Mouse (Mus musculus): ENCODE results near the gene Abhd16a. TPM values are rescaled to one million over a fixed set of nuclear protein-coding genes. Genes with fewer than 3 reads are reported as not detected.

The Abhd16a gene
- polyA plus RNA-seq, 1 experiment, result 31.8 TPM

DNA sequence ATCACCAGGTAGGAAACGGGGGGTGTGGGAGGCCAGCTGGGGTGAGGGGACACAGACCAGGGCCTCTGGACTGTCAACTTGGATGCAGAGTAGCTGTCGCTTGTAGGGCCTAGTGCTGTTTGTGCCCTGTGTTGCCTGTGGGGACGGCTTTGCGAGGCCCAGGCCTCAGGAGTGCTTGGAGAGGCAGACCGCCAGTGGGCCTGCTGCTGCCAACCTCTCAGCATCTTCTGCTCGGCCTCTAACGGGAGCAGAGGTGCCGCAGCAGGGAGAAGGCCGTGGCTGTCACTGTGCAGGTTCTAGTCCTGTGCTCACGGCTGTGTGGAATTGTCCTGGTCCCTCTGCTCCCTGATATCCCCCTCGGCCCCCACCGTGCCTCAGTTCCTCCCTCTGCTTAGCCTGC lies 7.5 kb downstream of the Abhd16a start:
- H3K4me1 ChIP-seq (ENCODE audit: control insufficient read depth, insufficient read depth, low read length), result no peaks in the 10 kb centered on the region
- H3K4me3 ChIP-seq (ENCODE audit: insufficient read depth, low read length), result no peak overlapping the region
- no peak overlapping the region for H3K27ac ChIP-seq (ENCODE audit: insufficient read depth, low read length)
- TF ChIP-seq CTCF (IDR thresholded peaks at IDR 0.05; ENCODE audit: borderline replicate concordance, insufficient read depth, low read length) (no peak), POLR2A (IDR thresholded peaks at IDR 0.05; ENCODE audit: low read depth, low read length) (no peak)

GRCm38 (mm10) chr17:35097164-35097655 lies 8.1 kb downstream of the Abhd16a start:
- no peak overlapping the region for H3K27ac ChIP-seq (ENCODE audit: insufficient read depth, low read length)
- no peaks in the 10 kb centered on the region for H3K4me1 ChIP-seq (ENCODE audit: control insufficient read depth, insufficient read depth, low read length)
- no peak for TF ChIP-seq POLR2A (IDR thresholded peaks at IDR 0.05; ENCODE audit: low read depth, low read length)
- no peak for TF ChIP-seq CTCF (IDR thresholded peaks at IDR 0.05; ENCODE audit: borderline replicate concordance, insufficient read depth, low read length)
- no peak overlapping the region for H3K4me3 ChIP-seq (ENCODE audit: insufficient read depth, low read length)

DNA sequence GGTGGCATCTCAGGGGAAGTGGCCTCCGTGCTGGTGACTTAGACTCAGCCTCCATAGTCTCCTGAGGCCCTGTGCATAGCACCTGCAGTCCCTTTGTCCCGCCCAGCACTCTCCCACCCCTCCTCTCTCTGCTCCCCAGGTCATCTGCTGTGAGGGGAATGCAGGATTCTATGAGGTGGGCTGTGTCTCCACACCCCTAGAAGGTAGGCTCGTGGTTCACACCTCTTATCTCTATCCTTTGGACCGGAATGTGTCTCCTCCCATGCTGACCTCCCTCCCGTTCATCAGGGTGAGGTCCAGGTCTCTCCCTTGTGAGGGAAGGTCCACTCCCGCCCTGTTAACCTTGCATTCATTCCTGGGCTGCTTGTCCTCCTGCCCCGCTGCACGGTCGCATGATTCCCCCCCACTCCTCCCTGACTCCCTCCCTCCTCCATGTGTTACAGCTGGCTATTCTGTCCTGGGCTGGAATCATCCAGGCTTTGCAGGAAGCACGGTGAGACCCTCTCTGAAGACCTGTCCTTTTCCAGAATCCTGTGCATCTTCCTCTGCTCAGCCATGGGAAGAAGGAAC lies 11.2 kb downstream of the Abhd16a start:
- H3K27ac ChIP-seq (ENCODE audit: insufficient read depth, low read length), result no peak overlapping the region
- no peaks in the 10 kb centered on the region for H3K4me1 ChIP-seq (ENCODE audit: control insufficient read depth, insufficient read depth, low read length)
- no peak overlapping the region for H3K4me3 ChIP-seq (ENCODE audit: insufficient read depth, low read length)
- TF ChIP-seq POLR2A (IDR thresholded peaks at IDR 0.05; ENCODE audit: low read depth, low read length), result no peak
- TF ChIP-seq CTCF (IDR thresholded peaks at IDR 0.05; ENCODE audit: borderline replicate concordance, insufficient read depth, low read length), result no peak

DNA sequence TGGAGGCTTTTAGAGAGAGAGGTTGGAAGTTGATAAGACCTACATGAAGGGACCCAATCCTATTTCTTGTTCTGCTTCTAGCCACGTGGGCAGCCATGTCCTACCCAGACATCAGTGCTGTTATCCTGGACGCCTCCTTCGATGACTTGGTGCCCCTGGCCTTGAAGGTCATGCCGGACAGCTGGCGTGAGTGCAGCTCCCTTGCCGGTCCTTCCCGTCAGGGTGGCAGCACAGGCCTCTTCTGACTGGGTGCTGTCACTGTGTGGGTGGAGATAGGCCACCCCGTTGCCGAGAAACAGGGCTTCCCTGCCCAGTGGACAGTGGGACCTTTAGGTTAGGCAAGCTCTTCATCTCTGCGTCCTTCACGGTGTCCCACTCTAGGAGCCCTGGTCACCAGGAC lies 12.1 kb downstream of the Abhd16a start:
- TF ChIP-seq CTCF (IDR thresholded peaks at IDR 0.05; ENCODE audit: borderline replicate concordance, insufficient read depth, low read length) (no peak), POLR2A (IDR thresholded peaks at IDR 0.05; ENCODE audit: low read depth, low read length) (no peak)
- Histone ChIP-seq H3K4me1 (ENCODE audit: control insufficient read depth, insufficient read depth, low read length) (no peaks in the 10 kb centered on the region), H3K4me3 (ENCODE audit: insufficient read depth, low read length) (no peak overlapping the region), H3K27ac (ENCODE audit: insufficient read depth, low read length) (no peak overlapping the region)

- Histone ChIP-seq H3K27ac (ENCODE audit: insufficient read depth, low read length) (no peak overlapping the region), H3K4me1 (ENCODE audit: control insufficient read depth, insufficient read depth, low read length) (no peaks in the 10 kb centered on the region), H3K4me3 (ENCODE audit: insufficient read depth, low read length) (no peak overlapping the region)
- no peak for TF ChIP-seq POLR2A (IDR thresholded peaks at IDR 0.05; ENCODE audit: low read depth, low read length)
- TF ChIP-seq CTCF (IDR thresholded peaks at IDR 0.05; ENCODE audit: borderline replicate concordance, insufficient read depth, low read length), result no peak
Observed at GRCm38 (mm10) chr17:35102299-35102698, 13.2 kb downstream of the Abhd16a start.

DNA sequence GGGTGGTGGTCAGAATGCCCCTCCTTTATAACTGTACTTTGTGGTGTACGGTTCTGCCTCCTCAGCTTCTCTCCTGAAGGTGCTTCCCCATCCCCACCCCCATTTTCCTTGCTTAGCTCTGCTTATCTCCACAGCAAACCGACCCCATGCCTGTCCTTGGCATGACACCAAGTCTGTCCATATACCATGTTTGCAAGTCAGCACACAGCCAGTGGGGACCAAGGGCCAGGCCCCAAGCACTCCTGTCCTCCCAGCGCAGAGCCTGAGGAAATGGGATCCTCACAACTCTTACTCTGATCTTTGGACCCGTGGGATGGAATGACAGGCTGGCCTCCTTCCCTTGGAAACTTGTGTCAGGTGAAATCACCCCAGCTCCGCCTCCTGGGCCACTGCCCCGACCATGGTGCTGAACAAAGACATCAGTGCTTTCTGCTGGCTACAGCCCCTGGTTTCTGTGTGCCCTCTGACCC lies 14.2 kb downstream of the Abhd16a start:
- no peak overlapping the region for H3K4me3 ChIP-seq (ENCODE audit: insufficient read depth, low read length)
- no peak overlapping the region for H3K27ac ChIP-seq (ENCODE audit: insufficient read depth, low read length)
- no peak for TF ChIP-seq POLR2A (IDR thresholded peaks at IDR 0.05; ENCODE audit: low read depth, low read length)
- TF ChIP-seq CTCF (IDR thresholded peaks at IDR 0.05; ENCODE audit: borderline replicate concordance, insufficient read depth, low read length), result no peak
- H3K4me1 ChIP-seq (ENCODE audit: control insufficient read depth, insufficient read depth, low read length), result no peaks in the 10 kb centered on the region

- TF ChIP-seq CTCF (IDR thresholded peaks at IDR 0.05; ENCODE audit: borderline replicate concordance, insufficient read depth, low read length) (no peak), POLR2A (IDR thresholded peaks at IDR 0.05; ENCODE audit: low read depth, low read length) (no peak)
- H3K4me1 ChIP-seq (ENCODE audit: control insufficient read depth, insufficient read depth, low read length), result no peaks in the 10 kb centered on the region
- H3K4me3 ChIP-seq (ENCODE audit: insufficient read depth, low read length), result no peak overlapping the region
- no peak overlapping the region for H3K27ac ChIP-seq (ENCODE audit: insufficient read depth, low read length)
Observed at GRCm38 (mm10) chr17:35104079-35104478, 15.0 kb downstream of the Abhd16a start.

DNA sequence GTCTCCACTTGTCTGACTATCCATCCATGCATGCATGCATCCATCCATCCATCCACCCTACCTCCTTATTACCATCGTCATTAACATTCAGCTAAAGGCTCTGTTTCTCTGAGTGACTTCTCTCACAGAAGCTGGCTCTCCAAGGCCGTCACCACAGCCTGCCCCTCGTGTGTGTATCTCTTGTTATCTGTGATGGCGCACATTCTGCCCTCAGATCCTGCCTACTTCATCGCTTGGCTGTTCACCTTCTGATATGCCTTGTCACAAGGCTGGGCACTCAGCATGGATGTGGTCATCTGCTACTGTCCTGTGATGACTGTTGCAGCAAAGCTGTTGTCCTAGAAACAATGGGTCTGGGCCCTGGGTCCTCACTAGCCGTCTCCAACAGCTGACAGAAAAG lies 15.7 kb downstream of the Abhd16a start:
- Histone ChIP-seq H3K4me3 (ENCODE audit: insufficient read depth, low read length) (no peak overlapping the region), H3K27ac (ENCODE audit: insufficient read depth, low read length) (no peak overlapping the region), H3K4me1 (ENCODE audit: control insufficient read depth, insufficient read depth, low read length) (no peaks in the 10 kb centered on the region)
- TF ChIP-seq CTCF (IDR thresholded peaks at IDR 0.05; ENCODE audit: borderline replicate concordance, insufficient read depth, low read length) (no peak), POLR2A (IDR thresholded peaks at IDR 0.05; ENCODE audit: low read depth, low read length) (no peak)

DNA sequence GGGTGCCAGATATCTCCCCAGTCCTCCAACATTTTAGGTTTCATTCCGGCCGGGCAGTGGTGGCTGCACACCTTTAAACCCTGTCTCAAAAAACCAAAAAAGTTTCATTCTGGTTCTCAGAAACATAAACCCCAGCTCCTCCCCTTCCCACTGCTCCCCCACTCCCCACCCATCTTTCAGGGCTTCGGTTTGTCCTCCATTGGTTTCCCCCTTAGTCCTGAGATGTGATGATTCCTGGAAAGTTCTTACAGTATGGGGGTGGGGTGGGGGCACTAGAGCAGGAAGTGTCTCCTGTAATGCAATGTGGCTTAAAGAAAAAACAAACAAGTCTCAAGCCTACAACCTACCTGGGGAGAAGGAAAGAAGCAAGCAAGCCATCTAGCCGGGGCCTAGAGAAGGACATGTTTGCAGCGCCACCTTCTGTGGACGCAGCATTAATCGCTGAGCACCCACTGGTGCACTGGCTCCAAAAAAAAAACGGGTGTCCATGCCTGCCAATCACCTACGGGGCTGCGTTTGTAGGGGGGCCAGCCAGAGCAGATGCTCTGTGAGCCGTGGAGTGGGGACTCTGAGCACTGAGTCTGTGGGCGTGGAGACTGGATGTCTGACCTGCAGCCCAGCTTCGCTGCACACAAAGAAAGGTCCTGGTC lies 16.8 kb downstream of the Abhd16a start:
- Histone ChIP-seq H3K4me1 (ENCODE audit: control insufficient read depth, insufficient read depth, low read length) (no peaks in the 10 kb centered on the region), H3K4me3 (ENCODE audit: insufficient read depth, low read length) (no peak overlapping the region), H3K27ac (ENCODE audit: insufficient read depth, low read length) (no peak overlapping the region)
- TF ChIP-seq POLR2A (IDR thresholded peaks at IDR 0.05; ENCODE audit: low read depth, low read length) (no peak), CTCF (IDR thresholded peaks at IDR 0.05; ENCODE audit: borderline replicate concordance, insufficient read depth, low read length) (peak; percentile 64; the same call in 1 of the 2 replicates)

DNA sequence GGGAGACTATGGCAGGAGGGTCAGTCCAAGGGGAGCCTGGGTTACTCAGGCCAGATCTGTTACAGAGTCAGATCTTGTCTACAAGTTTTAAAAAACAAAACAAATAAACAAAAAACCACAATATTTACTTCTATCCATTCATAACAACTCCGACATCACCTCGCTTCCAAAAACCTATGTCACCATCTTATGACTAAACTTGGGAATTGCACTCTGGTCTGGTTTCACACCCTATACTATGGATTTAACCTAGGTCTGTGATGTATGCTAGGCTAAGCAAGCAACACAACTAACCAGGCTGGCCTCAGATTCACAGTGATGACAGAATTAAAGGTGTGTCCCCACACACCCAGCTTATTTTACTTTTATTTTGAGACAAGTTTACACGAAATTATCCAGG lies 17.5 kb downstream of the Abhd16a start:
- no peak for TF ChIP-seq POLR2A (IDR thresholded peaks at IDR 0.05; ENCODE audit: low read depth, low read length)
- no peak for TF ChIP-seq CTCF (IDR thresholded peaks at IDR 0.05; ENCODE audit: borderline replicate concordance, insufficient read depth, low read length)
- Histone ChIP-seq H3K27ac (ENCODE audit: insufficient read depth, low read length) (no peak overlapping the region), H3K4me1 (ENCODE audit: control insufficient read depth, insufficient read depth, low read length) (no peaks in the 10 kb centered on the region), H3K4me3 (ENCODE audit: insufficient read depth, low read length) (no peak overlapping the region)

Data from embryonic fibroblast, embryonic 13.5 days (primary cell).